Mouse (Mus musculus): ENCODE results near the gene Kcnip2. TPM values are rescaled to one million over a fixed set of nuclear protein-coding genes. Genes with fewer than 3 reads are reported as not detected.
A peak's percentile ranks its signal among the peaks of the same experiment; 100 is the strongest.

The Kcnip2 gene
- total and polyA plus RNA-seq, 2 experiments from 2014 or later: 41.8 to 81.7 TPM

DNA sequence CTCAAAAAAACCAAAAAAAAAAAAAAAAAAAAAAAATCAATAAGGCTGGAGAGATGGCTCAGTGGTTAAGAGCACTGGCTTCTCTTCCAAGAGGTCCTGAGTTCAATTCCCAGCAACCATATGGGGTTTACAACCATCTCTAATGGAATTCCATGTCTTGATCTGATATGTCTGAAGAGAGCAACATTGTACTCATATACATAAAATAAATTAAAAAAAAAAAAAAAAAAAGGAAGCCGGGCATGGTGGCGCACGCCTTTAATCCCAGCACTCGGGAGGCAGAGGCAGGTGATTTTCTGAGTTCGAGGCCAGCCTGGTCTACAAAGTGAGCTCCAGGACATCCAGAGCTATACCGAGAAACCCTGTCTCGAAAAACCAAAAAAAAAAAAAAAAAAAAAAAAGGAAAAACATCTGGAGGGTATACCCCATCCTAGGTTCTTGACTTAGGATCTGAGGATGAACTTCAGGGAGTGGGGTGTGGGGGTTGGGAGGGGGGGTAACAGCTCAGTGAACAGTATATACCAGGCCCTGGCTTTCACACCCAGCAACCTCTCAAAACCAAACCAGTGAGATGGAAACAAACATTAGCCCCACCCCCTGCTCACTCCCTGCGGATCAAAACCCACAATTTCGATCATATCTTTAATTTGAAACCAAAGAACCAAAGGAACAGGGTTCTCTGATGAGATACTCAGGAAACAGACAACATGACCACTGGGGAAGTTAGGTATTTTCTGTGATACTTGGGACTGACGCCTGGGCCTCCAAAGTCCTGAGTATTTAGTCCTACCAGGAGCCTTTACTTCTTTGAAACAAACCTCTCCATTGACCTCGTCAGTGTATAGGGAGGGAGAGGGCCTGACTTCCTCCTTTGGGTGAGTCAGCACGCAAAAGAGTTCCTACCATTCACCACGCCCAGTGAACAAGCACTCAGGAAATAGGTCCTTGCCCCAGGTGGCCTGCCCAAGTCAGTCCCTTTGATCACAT, 25.7 kb downstream of the Kcnip2 start:
- TF ChIP-seq EP300 (IDR thresholded peaks at IDR 0.05; ENCODE audit: low read depth): no peak
- TF ChIP-seq CTCF (IDR thresholded peaks at IDR 0.05; ENCODE audit: low read depth): no peak
- Histone ChIP-seq H3K4me2 (ENCODE audit: low read depth, low read length) (no peak overlapping the region), H3K36me3 (replicated peaks; ENCODE audit: control insufficient read depth, insufficient read depth, low read length) (0 out of 2 replicates have a peak, but pooled peaks cover 6% of the 10 kb centered on the region), H3K4me1 (ENCODE audit: control insufficient read depth, insufficient read depth) (no peaks in the 10 kb centered on the region), H3K27ac (ENCODE audit: low read depth) (no peak overlapping the region), H3K9ac (replicated peaks; ENCODE audit: low read depth, low read length) (no peak overlapping the region), H3K27me3 (ENCODE audit: control insufficient read depth, insufficient read depth, low read length) (no peaks in the 10 kb centered on the region), H3K9me3 (replicated peaks; ENCODE audit: control insufficient read depth, low read length) (no peaks in the 10 kb centered on the region), H3K4me3 (ENCODE audit: low read depth, low read length) (no peak overlapping the region)
- 75% methylated on average over 11 of the region's 13 CpGs for WGBS
- DNase-seq (ENCODE audit: low spot score) (no peak), ATAC-seq (ENCODE audit: insufficient read depth, low read depth) (no peak)

DNA sequence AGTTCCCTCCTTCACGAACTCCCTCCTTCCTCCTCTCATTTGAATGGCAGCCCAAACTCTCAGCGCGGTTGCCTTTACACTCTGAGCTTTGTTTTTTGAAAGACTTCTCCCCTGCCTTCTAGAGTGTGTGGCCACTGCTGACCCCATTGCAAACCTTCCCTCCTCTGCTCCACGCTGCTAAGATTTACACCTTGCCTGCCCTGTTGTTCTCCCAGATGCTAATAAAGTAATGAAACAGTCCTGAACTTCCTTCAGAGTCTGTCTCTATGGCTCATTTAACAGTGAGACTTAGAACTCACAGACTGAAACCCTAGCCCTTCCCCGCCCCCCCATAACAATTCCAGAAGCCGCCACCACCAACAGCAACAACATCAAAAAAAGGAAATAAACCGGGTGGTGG, 26.5 kb downstream of the Kcnip2 start:
- Histone ChIP-seq H3K27ac (ENCODE audit: low read depth) (no peak overlapping the region), H3K4me3 (ENCODE audit: low read depth, low read length) (no peak overlapping the region), H3K9ac (replicated peaks; ENCODE audit: low read depth, low read length) (no peak overlapping the region), H3K27me3 (ENCODE audit: control insufficient read depth, insufficient read depth, low read length) (no peaks in the 10 kb centered on the region), H3K4me1 (ENCODE audit: control insufficient read depth, insufficient read depth) (no peaks in the 10 kb centered on the region), H3K36me3 (replicated peaks; ENCODE audit: control insufficient read depth, insufficient read depth, low read length) (0 out of 2 replicates have a peak, but pooled peaks cover 6% of the 10 kb centered on the region), H3K9me3 (replicated peaks; ENCODE audit: control insufficient read depth, low read length) (no peaks in the 10 kb centered on the region), H3K4me2 (ENCODE audit: low read depth, low read length) (no peak overlapping the region)
- 80% methylated on average over 7 of the region's 7 CpGs for WGBS
- no peak for ATAC-seq (ENCODE audit: insufficient read depth, low read depth)
- no peak for TF ChIP-seq EP300 (IDR thresholded peaks at IDR 0.05; ENCODE audit: low read depth)
- no peak for TF ChIP-seq CTCF (IDR thresholded peaks at IDR 0.05; ENCODE audit: low read depth)
- no peak for DNase-seq (ENCODE audit: low spot score)

DNA sequence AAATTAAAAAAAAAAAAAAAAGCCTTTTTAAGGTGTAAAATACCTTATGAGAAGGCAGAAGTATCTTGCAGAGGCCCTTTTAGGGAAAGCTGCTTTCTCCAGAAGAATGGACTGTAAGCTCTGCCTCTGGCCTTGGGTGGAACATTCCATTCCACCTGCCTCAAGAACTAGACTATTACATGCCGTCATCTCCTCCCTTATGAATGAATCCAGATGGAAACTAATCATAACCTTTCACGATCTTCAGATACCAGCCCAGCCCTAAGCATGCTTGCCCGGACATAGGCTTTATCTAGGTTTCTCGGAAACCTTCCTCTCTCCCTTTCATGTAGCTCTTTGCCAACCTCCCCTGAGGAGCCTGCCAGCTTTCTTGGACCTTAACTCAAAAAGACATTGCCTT, 27.5 kb downstream of the Kcnip2 start:
- Histone ChIP-seq H3K4me2 (ENCODE audit: low read depth, low read length) (no peak overlapping the region), H3K27me3 (ENCODE audit: control insufficient read depth, insufficient read depth, low read length) (no peaks in the 10 kb centered on the region), H3K4me3 (ENCODE audit: low read depth, low read length) (no peak overlapping the region), H3K9ac (replicated peaks; ENCODE audit: low read depth, low read length) (no peak overlapping the region), H3K27ac (ENCODE audit: low read depth) (no peak overlapping the region), H3K36me3 (replicated peaks; ENCODE audit: control insufficient read depth, insufficient read depth, low read length) (no peaks in the 10 kb centered on the region), H3K9me3 (replicated peaks; ENCODE audit: control insufficient read depth, low read length) (no peaks in the 10 kb centered on the region), H3K4me1 (ENCODE audit: control insufficient read depth, insufficient read depth) (no peaks in the 10 kb centered on the region)
- DNase-seq (ENCODE audit: low spot score) (peak; percentile 20), ATAC-seq (ENCODE audit: insufficient read depth, low read depth) (no peak)
- TF ChIP-seq CTCF (IDR thresholded peaks at IDR 0.05; ENCODE audit: low read depth) (no peak), EP300 (IDR thresholded peaks at IDR 0.05; ENCODE audit: low read depth) (no peak)
- WGBS: 39% methylated on average over 4 of the region's 4 CpGs

GRCm38 (mm10) chr19:45787450-45787849, 28.4 kb downstream of the Kcnip2 start:
- Histone ChIP-seq H3K9me3 (replicated peaks; ENCODE audit: control insufficient read depth, low read length) (no peaks in the 10 kb centered on the region), H3K27me3 (ENCODE audit: control insufficient read depth, insufficient read depth, low read length) (no peaks in the 10 kb centered on the region), H3K9ac (replicated peaks; ENCODE audit: low read depth, low read length) (no peak overlapping the region), H3K4me1 (ENCODE audit: control insufficient read depth, insufficient read depth) (no peaks in the 10 kb centered on the region), H3K4me2 (ENCODE audit: low read depth, low read length) (no peak overlapping the region), H3K27ac (ENCODE audit: low read depth) (no peak overlapping the region), H3K4me3 (ENCODE audit: low read depth, low read length) (no peak overlapping the region), H3K36me3 (replicated peaks; ENCODE audit: control insufficient read depth, insufficient read depth, low read length) (no peaks in the 10 kb centered on the region)
- WGBS: 60% methylated on average over 3 of the region's 3 CpGs
- DNase-seq (ENCODE audit: low spot score) (no peak), ATAC-seq (ENCODE audit: insufficient read depth, low read depth) (no peak)
- TF ChIP-seq EP300 (IDR thresholded peaks at IDR 0.05; ENCODE audit: low read depth): no peak
- TF ChIP-seq CTCF (IDR thresholded peaks at IDR 0.05; ENCODE audit: low read depth): no peak

DNA sequence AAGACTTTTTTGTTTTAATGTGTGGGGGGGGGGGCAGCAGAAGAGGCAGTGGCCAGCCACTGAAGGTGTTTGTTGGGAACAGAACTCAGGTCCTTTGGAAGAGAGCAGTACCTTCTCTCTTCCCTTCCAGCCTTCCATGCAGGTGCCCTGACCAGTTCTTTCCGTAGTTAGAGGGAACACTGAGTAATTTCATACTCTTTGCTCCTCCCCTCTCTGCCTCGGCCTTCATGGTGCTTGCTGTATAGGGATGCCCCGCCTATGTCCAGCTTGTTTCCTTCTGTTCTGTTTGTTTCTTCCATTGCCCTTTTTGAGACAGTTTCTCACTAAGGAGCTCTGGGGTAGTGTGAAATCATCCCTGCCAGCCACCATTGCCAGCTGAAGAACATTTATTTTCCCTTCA, 30.4 kb downstream of the Kcnip2 start:
- WGBS: 78% methylated on average over 3 of the region's 3 CpGs
- ATAC-seq (ENCODE audit: insufficient read depth, low read depth): no peak
- Histone ChIP-seq H3K9me3 (replicated peaks; ENCODE audit: control insufficient read depth, low read length) (no peaks in the 10 kb centered on the region), H3K4me3 (ENCODE audit: low read depth, low read length) (no peak overlapping the region), H3K27ac (ENCODE audit: low read depth) (no peak overlapping the region), H3K4me1 (ENCODE audit: control insufficient read depth, insufficient read depth) (peaks cover 16% of the 10 kb centered on the region; the same call in 1 of the 2 replicates), H3K36me3 (replicated peaks; ENCODE audit: control insufficient read depth, insufficient read depth, low read length) (no peaks in the 10 kb centered on the region), H3K27me3 (ENCODE audit: control insufficient read depth, insufficient read depth, low read length) (no peaks in the 10 kb centered on the region), H3K9ac (replicated peaks; ENCODE audit: low read depth, low read length) (no peak overlapping the region), H3K4me2 (ENCODE audit: low read depth, low read length) (no peak overlapping the region)
- TF ChIP-seq EP300 (IDR thresholded peaks at IDR 0.05; ENCODE audit: low read depth): no peak
- TF ChIP-seq CTCF (IDR thresholded peaks at IDR 0.05; ENCODE audit: low read depth): no peak
- no peak for DNase-seq (ENCODE audit: low spot score)

Measured in heart, postnatal 0 days (tissue).